In genomic region chr7:95091360-95091759, GRCm38 (mm10) we compare ENCODE assay signal across 9 mouse cellular contexts.
DNase-seq lines count a peak whose midpoint lies in the region; TF ChIP-seq lines count a peak whose summit lies in the region.
"Had no signal": no experiment of that assay in that cellular context is flagged by ENCODE, and none has a peak within 500 bp of the region (broad histone marks: within the 10 kb centered on the region; RNA-seq: fewer than 3 reads in every experiment).

No protein-coding gene starts in this region.

- H3K27me3 ChIP-seq in kidney, adult 2 months (replicated peaks; ENCODE audit: control insufficient read depth, insufficient read depth, low read length): no peaks in the 10 kb centered on the region
- H3K27me3 ChIP-seq: limb, embryonic 15.5 days had no signal

- no peak for TF ChIP-seq POLR2A in kidney, adult 2 months (IDR thresholded peaks at IDR 0.05; ENCODE audit: low read depth, low read length)

- TF ChIP-seq CTCF in kidney, adult 2 months (conservative IDR thresholded peaks at IDR 0.05; ENCODE audit: insufficient read depth, insufficient read length, low read depth, low read length): no peak

- H3K4me3 ChIP-seq in kidney, adult 2 months (ENCODE audit: insufficient read depth, low read depth, low read length): no peak overlapping the region
- H3K4me3 ChIP-seq: limb, embryonic 15.5 days had no signal

- DNase-seq in kidney, adult 2 months: peak; percentile 4
- DNase-seq in kidney, adult 11 months: no peak
- DNase-seq in ES-CJ7 (ENCODE audit: low read depth, low spot score) (peak; percentile 65), adipocyte (ENCODE audit: low spot score) (peak; percentile 47)
- peak; percentile 31 to 33 for DNase-seq in layer of hippocampus, postnatal 10 days (ENCODE audit: low spot score in 2 of 2)
- no peak for DNase-seq in thymus, postnatal 25 days
- no peak for DNase-seq in cerebellum, adult 11-12 months
- no peak for DNase-seq in lung, postnatal 36 days

- no peak overlapping the region for H3K27ac ChIP-seq in kidney, adult 2 months (ENCODE audit: insufficient read depth, low read depth, low read length)
- H3K27ac ChIP-seq: limb, embryonic 15.5 days had no signal

- no peaks in the 10 kb centered on the region for H3K36me3 ChIP-seq in kidney, adult 2 months (ENCODE audit: control insufficient read depth, insufficient read depth, low read length)
- H3K36me3 ChIP-seq: limb, embryonic 15.5 days had no signal

- no peaks in the 10 kb centered on the region for H3K4me1 ChIP-seq in kidney, adult 2 months (ENCODE audit: control insufficient read depth, insufficient read depth, low read length)
- H3K4me1 ChIP-seq: limb, embryonic 15.5 days had no signal

Comparison
In these comparisons a context has a peak if more than half of its experiments do, and no peak if none do; other contexts are left out.
1. DNase-seq: peak in kidney, adult 2 months (single experiment), ES-CJ7 (single experiment), adipocyte (single experiment) and layer of hippocampus, postnatal 10 days (2 of 2); none in kidney, adult 11 months (single experiment), thymus, postnatal 25 days (single experiment), cerebellum, adult 11-12 months (single experiment) and lung, postnatal 36 days (single experiment).